Mouse (Mus musculus): Measurements from ENCODE around the gene Btbd11.

- no peak for TF ChIP-seq CTCF (IDR thresholded peaks at IDR 0.05; ENCODE audit: extremely low read depth, insufficient read length, insufficient replicate concordance, low read depth, low read length)
- TF ChIP-seq POLR2A (IDR thresholded peaks at IDR 0.05; ENCODE audit: low read depth, low read length): no peak
Observed at GRCm38 (mm10) chr10:85486456-85486855, 99.8 kb downstream of the Btbd11 start.

Data from small intestine, adult 2 months (tissue).